8 mouse cellular contexts compared by ENCODE assay signal in genomic region chr11:4987487-4987852, GRCm38 (mm10). TPM values are rescaled to one million over a fixed set of nuclear protein-coding genes. Genes with fewer than 3 reads are reported as not detected.
A peak's percentile ranks its signal among the peaks of the same experiment; 100 is the strongest.
DNase-seq lines count a peak whose midpoint lies in the region; ATAC-seq and TF ChIP-seq lines count a peak whose summit lies in the region.

No protein-coding gene starts in this region.

- H3K4me1 ChIP-seq in kidney, embryonic 16.5 days (ENCODE audit: insufficient read depth, low read length) = peaks cover 17% of the 10 kb centered on the region
- peaks cover 6% of the 10 kb centered on the region for H3K4me1 ChIP-seq in cortical plate, adult 2 months (ENCODE audit: control insufficient read depth, insufficient read depth, low read length)
- H3K4me1 ChIP-seq in hindbrain, embryonic 16.5 days (ENCODE audit: control insufficient read depth, insufficient read depth, low read depth, low read length) = peaks cover 10% of the 10 kb centered on the region
- peaks cover 11% of the 10 kb centered on the region; the same call in 1 of the 2 replicates for H3K4me1 ChIP-seq in midbrain, postnatal 0 days (ENCODE audit: insufficient read depth, low read length)

- H3K4me3 ChIP-seq in kidney, embryonic 16.5 days (ENCODE audit: low read length) = peak overlapping the region; percentile 74
- peak overlapping the region; percentile 65 for H3K4me3 ChIP-seq in cortical plate, adult 2 months (ENCODE audit: insufficient read depth, low read length)
- H3K4me3 ChIP-seq in hindbrain, embryonic 16.5 days (ENCODE audit: low read length) = peak overlapping the region; percentile 50
- peak overlapping the region; percentile 49 for H3K4me3 ChIP-seq in midbrain, postnatal 0 days (ENCODE audit: low read depth, low read length)

- H3K9ac ChIP-seq in kidney, embryonic 16.5 days (replicated peaks; ENCODE audit: low read length) = peak overlapping the region; percentile 76
- H3K9ac ChIP-seq in hindbrain, embryonic 16.5 days (ENCODE audit: low read depth, low read length) = peak overlapping the region; percentile 74
- peak overlapping the region; percentile 64 for H3K9ac ChIP-seq in midbrain, postnatal 0 days (replicated peaks; ENCODE audit: low read length, poor library complexity, severe bottlenecking)

- no peak for TF ChIP-seq CTCF in cortical plate, adult 2 months (IDR thresholded peaks at IDR 0.05; ENCODE audit: extremely low read depth, insufficient read depth, low read length)
- no peak for TF ChIP-seq CTCF in midbrain, postnatal 0 days (IDR thresholded peaks at IDR 0.05)

- H3K36me3 ChIP-seq in kidney, embryonic 16.5 days (ENCODE audit: insufficient read depth, low read length) = peaks cover 3% of the 10 kb centered on the region; the same call in 1 of the 2 replicates
- no peaks in the 10 kb centered on the region; the same call in 1 of the 2 replicates for H3K36me3 ChIP-seq in hindbrain, embryonic 16.5 days (ENCODE audit: control insufficient read depth, insufficient read depth, low read length)
- 0 out of 2 replicates have a peak, but pooled peaks cover 3% of the 10 kb centered on the region for H3K36me3 ChIP-seq in midbrain, postnatal 0 days (ENCODE audit: insufficient read depth, low read length)

- H3K27ac ChIP-seq in kidney, embryonic 16.5 days (ENCODE audit: low read length) = no peak overlapping the region; the same call in 1 of the 2 replicates
- no peak overlapping the region for H3K27ac ChIP-seq in cortical plate, adult 2 months (ENCODE audit: insufficient read depth, low read length)
- peak overlapping the region; percentile 45; the same call in 1 of the 2 replicates for H3K27ac ChIP-seq in hindbrain, embryonic 16.5 days (ENCODE audit: low read depth, low read length)
- H3K27ac ChIP-seq in midbrain, postnatal 0 days (ENCODE audit: low read depth, low read length) = peak overlapping the region; percentile 21; the same call in 1 of the 2 replicates

- ATAC-seq in kidney, embryonic 16.5 days (ENCODE audit: low FRiP score, low TSS enrichment) = no peak; the same call in 1 of the 2 replicates
- ATAC-seq in hindbrain, embryonic 16.5 days = no peak
- ATAC-seq in midbrain, postnatal 0 days (ENCODE audit: low FRiP score) = no peak

- no peaks in the 10 kb centered on the region for H3K9me3 ChIP-seq in kidney, embryonic 16.5 days (ENCODE audit: low read length)
- H3K9me3 ChIP-seq in hindbrain, embryonic 16.5 days (ENCODE audit: control insufficient read depth, low read length) = no peaks in the 10 kb centered on the region
- no peaks in the 10 kb centered on the region for H3K9me3 ChIP-seq in midbrain, postnatal 0 days (ENCODE audit: low read length)

- H3K27me3 ChIP-seq in kidney, embryonic 16.5 days (ENCODE audit: insufficient read depth, low read length) = no peaks in the 10 kb centered on the region
- H3K27me3 ChIP-seq in hindbrain, embryonic 16.5 days (replicated peaks; ENCODE audit: control insufficient read depth, insufficient read depth, low read length) = no peaks in the 10 kb centered on the region
- no peaks in the 10 kb centered on the region for H3K27me3 ChIP-seq in midbrain, postnatal 0 days (ENCODE audit: insufficient read depth, low read length)

- no peak for TF ChIP-seq POLR2A in cortical plate, adult 2 months (IDR thresholded peaks at IDR 0.05; ENCODE audit: extremely low read depth, insufficient read depth, low read length)

- 39% methylated on average over 11 of the region's 11 CpGs for WGBS in kidney, embryonic 16.5 days
- WGBS in hindbrain, embryonic 16.5 days = 62% methylated on average over 11 of the region's 11 CpGs
- 60% methylated on average over 11 of the region's 11 CpGs for WGBS in midbrain, postnatal 0 days

- DNase-seq in kidney, postnatal 4 days = no peak
- no peak for DNase-seq in midbrain, postnatal 0 days (ENCODE audit: low spot score)
- no peak for DNase-seq in layer of hippocampus, postnatal 14 days (ENCODE audit: low spot score in 2 of 2)
- no peak for DNase-seq in right cerebral cortex, postnatal 25 days
- no peak for DNase-seq in kidney, postnatal 14 days

- H3K4me2 ChIP-seq in kidney, embryonic 16.5 days (replicated peaks; ENCODE audit: low read depth, low read length) = peak overlapping the region; percentile 89
- peak overlapping the region; percentile 67 for H3K4me2 ChIP-seq in hindbrain, embryonic 16.5 days (ENCODE audit: low read length)
- H3K4me2 ChIP-seq in midbrain, postnatal 0 days (ENCODE audit: low read depth, low read length, poor library complexity, severe bottlenecking) = peak overlapping the region; percentile 72

RNA-seq across cellular contexts. Expression of gene Ap1b1, which starts 0.8 kb away (rescaled TPM):
- polyA plus RNA-seq in kidney, embryonic 16.5 days (2015; fragmentation: Nextera tagmentation; extraction: Ambion mirVana) = 76.9 and 79.1 TPM in 2 replicates
- 162 and 169 TPM in 2 replicates for polyA plus RNA-seq in cortical plate, adult 2 months (2012; rRNA removed)
- polyA plus RNA-seq in hindbrain, embryonic 16.5 days (2015; fragmentation: Nextera tagmentation; extraction: Ambion mirVana) = 102 and 116 TPM in 2 replicates
- 122 and 130 TPM in 2 replicates for total RNA-seq in midbrain, postnatal 0 days (2014; rRNA removed)
- 94.8 and 99.5 TPM in 2 replicates for polyA plus RNA-seq in midbrain, postnatal 0 days (2015; fragmentation: Nextera tagmentation; extraction: Ambion mirVana)
- total RNA-seq in layer of hippocampus, postnatal 14 days (2021) = 100 to 1,000 TPM; 140 to 141 TPM

RNA-seq across cellular contexts. Expression of gene Nefh, which starts 39.6 kb away (rescaled TPM):
- polyA plus RNA-seq in kidney, embryonic 16.5 days (2015; fragmentation: Nextera tagmentation; extraction: Ambion mirVana) = 0.19 TPM in 2 replicates
- 33.5 and 35.3 TPM in 2 replicates for polyA plus RNA-seq in cortical plate, adult 2 months (2012; rRNA removed)
- 11.9 and 14.3 TPM in 2 replicates for polyA plus RNA-seq in hindbrain, embryonic 16.5 days (2015; fragmentation: Nextera tagmentation; extraction: Ambion mirVana)
- total RNA-seq in midbrain, postnatal 0 days (2014; rRNA removed) = 13.0 and 15.7 TPM in 2 replicates
- 7.7 and 8.3 TPM in 2 replicates for polyA plus RNA-seq in midbrain, postnatal 0 days (2015; fragmentation: Nextera tagmentation; extraction: Ambion mirVana)
- total RNA-seq in layer of hippocampus, postnatal 14 days (2021) = 10 to 100 TPM; 52.0 to 59.9 TPM

Comparison
In these comparisons a context has a peak if more than half of its experiments do, and no peak if none do; other contexts are left out.
1. H3K27ac ChIP-seq: peak in hindbrain, embryonic 16.5 days (single experiment) and midbrain, postnatal 0 days (single experiment); none in kidney, embryonic 16.5 days (single experiment) and cortical plate, adult 2 months (single experiment).
2. Peak in every context shown above with its lines, with median percentiles within 50 percentile points of each other: H3K4me2 ChIP-seq, H3K4me3 ChIP-seq and H3K9ac ChIP-seq.